Mouse (Mus musculus) G1E-ER4 (cell line): ENCODE measurements around the gene Zfp784. TPM values are rescaled to one million over a fixed set of nuclear protein-coding genes. Genes with fewer than 3 reads are reported as not detected.

Source experiments
- GATA1 ChIP-seq: IDR thresholded peaks from one replicate; pipeline ENCODE4 v1.8.0; 2012; ENCODE audit warnings: low read length, inconsistent platforms
- polyA plus RNA-seq: library from polyadenylated mRNA; stranded (reverse); fragments of >175 nt; gene quantifications from 2 replicates; pipeline ENCODE4 v1.2.3, GENCODE M21; 2012

Gene Zfp784
- 2.9 and 3.1 TPM in 2 replicates for polyA plus RNA-seq

GRCm38 (mm10) chr7:5038109-5038732 is at the start of gene Zfp784:
Gene Zfp784, minus strand, starts transcription at chr7:5038446.
- TF ChIP-seq GATA1, result no peak

GRCm38 (mm10) chr7:5087886-5088285 is 49.6 kb upstream of the Zfp784 start:
- no peak for TF ChIP-seq GATA1

- TF ChIP-seq GATA1, result no peak
Observed at GRCm38 (mm10) chr7:5086921-5087440, 48.7 kb upstream of the Zfp784 start.

GRCm38 (mm10) chr7:5085512-5085911 is 47.3 kb upstream of the Zfp784 start:
- TF ChIP-seq GATA1, result peak; percentile 39

GRCm38 (mm10) chr7:5083325-5084105 is 45.3 kb upstream of the Zfp784 start:
- no peak for TF ChIP-seq GATA1

- TF ChIP-seq GATA1, result no peak
Observed at GRCm38 (mm10) chr7:5081939-5082338, 43.7 kb upstream of the Zfp784 start.

- TF ChIP-seq GATA1, result no peak
Observed at GRCm38 (mm10) chr7:5081241-5081640, 43.0 kb upstream of the Zfp784 start.

- no peak for TF ChIP-seq GATA1
Observed at GRCm38 (mm10) chr7:5080815-5081214, 42.6 kb upstream of the Zfp784 start.

- no peak for TF ChIP-seq GATA1
Observed at GRCm38 (mm10) chr7:5080010-5080751, 41.9 kb upstream of the Zfp784 start, which contains the start of gene Epn1. Gene Epn1, plus strand, starts transcription at chr7:5080235.

GRCm38 (mm10) chr7:5076931-5077330 is 38.7 kb upstream of the Zfp784 start:
- TF ChIP-seq GATA1, result peak; percentile 91

- TF ChIP-seq GATA1, result no peak
Observed at GRCm38 (mm10) chr7:5074984-5075383, 36.7 kb upstream of the Zfp784 start.

GRCm38 (mm10) chr7:5073586-5073985 is 35.3 kb upstream of the Zfp784 start:
- no peak for TF ChIP-seq GATA1

GRCm38 (mm10) chr7:5064886-5065285 is 26.6 kb upstream of the Zfp784 start:
- no peak for TF ChIP-seq GATA1

GRCm38 (mm10) chr7:5062360-5063001 is 24.2 kb upstream of the Zfp784 start:
- TF ChIP-seq GATA1, result no peak

GRCm38 (mm10) chr7:5061774-5062359 is 23.6 kb upstream of the Zfp784 start, which contains the start of gene U2af2:
Gene U2af2, plus strand, starts transcription at chr7:5062143.
- no peak for TF ChIP-seq GATA1
